Mouse (Mus musculus) lung, postnatal 0 days (tissue): ENCODE measurements around the gene Cdadc1.

ENCODE experiments used
- CTCF ChIP-seq: IDR thresholded peaks from 2 replicates; pipeline ENCODE4 v1.5.1; 2016; ENCODE audit warnings: antibody characterized with exemption, mild to moderate bottlenecking
- EP300 ChIP-seq: IDR thresholded peaks from 2 replicates; pipeline ENCODE4 v1.6.1; 2016; ENCODE audit warnings: antibody characterized with exemption, mild to moderate bottlenecking, control low read depth

GRCm38 (mm10) chr14:59537829-59538432 lies 59.8 kb downstream of the Cdadc1 start:
- no peak for TF ChIP-seq EP300
- no peak for TF ChIP-seq CTCF
